In the genomic region with DNA sequence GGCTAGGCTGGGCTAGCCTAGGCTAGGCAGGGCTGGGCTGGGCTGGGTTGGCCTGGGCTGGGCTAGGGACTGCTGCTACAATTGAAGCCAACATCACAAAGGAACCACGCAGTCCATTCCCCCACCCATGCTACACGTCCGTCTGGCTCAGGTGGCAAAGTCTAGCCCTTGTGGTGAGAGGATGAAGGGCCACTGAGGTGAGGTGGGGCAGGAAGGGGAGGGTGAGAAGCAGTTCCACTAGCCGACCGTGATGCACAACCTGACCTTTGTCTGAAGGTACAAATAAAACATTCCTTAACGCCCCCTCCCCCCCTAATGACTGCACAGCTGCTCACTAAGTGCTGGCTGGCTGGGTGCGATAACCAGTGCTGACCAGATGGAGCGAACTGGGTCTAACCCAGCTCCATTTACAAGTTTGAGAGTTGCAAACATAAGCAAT, we compare ENCODE assay signal across 15 mouse cellular contexts. TPM values are rescaled to one million over a fixed set of nuclear protein-coding genes. Genes with fewer than 3 reads are reported as not detected.
A peak's percentile ranks its signal among the peaks of the same experiment; 100 is the strongest.
DNase-seq lines count a peak whose midpoint lies in the region; ATAC-seq and TF ChIP-seq lines count a peak whose summit lies in the region.
"Had no signal": no experiment of that assay in that cellular context is flagged by ENCODE, and none has a peak within 500 bp of the region (broad histone marks: within the 10 kb centered on the region; RNA-seq: fewer than 3 reads in every experiment).

No protein-coding gene starts in this region.

- peak; percentile 12 for DNase-seq in layer of hippocampus, postnatal 14 days (ENCODE audit: low spot score in 2 of 2)
- no peak for DNase-seq in layer of hippocampus, adult 2 months (ENCODE audit: low spot score in 2 of 2)
- peak; percentile 65 for DNase-seq in WW6 (ENCODE audit: low read depth, low spot score)
- peak; percentile 55 for DNase-seq in forelimb bud, embryonic 11.5 days (ENCODE audit: low read depth, low spot score)
- DNase-seq in limb, embryonic 10.5 days (ENCODE audit: low spot score) = peak; percentile 40
- DNase-seq in frontal cortex, postnatal 25 days (ENCODE audit: low spot score in 2 of 2) = no peak
- no peak for DNase-seq in frontal cortex, postnatal 36 days (ENCODE audit: low spot score in 2 of 2)
- DNase-seq: gastrocnemius, postnatal 36 days; thymus, postnatal 4 days had no signal

- no peaks in the 10 kb centered on the region for H3K9me3 ChIP-seq in limb, embryonic 10.5 days (replicated peaks)

- H3K27ac ChIP-seq in layer of hippocampus, adult 2 months = no peak overlapping the region
- H3K27ac ChIP-seq in limb, embryonic 10.5 days = peak overlapping the region; percentile 74

- WGBS in limb, embryonic 10.5 days = 57% methylated on average over 8 of the region's 8 CpGs

- no peaks in the 10 kb centered on the region for H3K27me3 ChIP-seq in limb, embryonic 10.5 days (ENCODE audit: low read depth, poor library complexity, severe bottlenecking)
- H3K27me3 ChIP-seq: CH12.LX had no signal

- TF ChIP-seq CTCF in layer of hippocampus, adult 2 months (conservative IDR thresholded peaks at IDR 0.05) = no peak

- H3K4me3 ChIP-seq in layer of hippocampus, adult 2 months = no peak overlapping the region
- no peak overlapping the region for H3K4me3 ChIP-seq in limb, embryonic 10.5 days

- H3K4me1 ChIP-seq in limb, embryonic 10.5 days = peaks cover 20% of the 10 kb centered on the region

- no peaks in the 10 kb centered on the region for H3K36me3 ChIP-seq in limb, embryonic 10.5 days

- no peak for ATAC-seq in megakaryocyte progenitor cell, adult 5-6 weeks (replicated peaks; ENCODE audit: poor library complexity)
- ATAC-seq: activated CD4-positive, CD25-positive, alpha-beta regulatory T cell, adult 4 months had no signal

RNA-seq across cellular contexts. Expression of gene I0C0044D17Rik, which starts 22.1 kb away (rescaled TPM):
- total RNA-seq in layer of hippocampus, postnatal 14 days (2021) = not detected
- not detected for total RNA-seq in layer of hippocampus, adult 2 months (2021)
- not detected in 2 replicates for polyA plus RNA-seq in limb, embryonic 10.5 days (2016; fragmentation: Nextera tagmentation; extraction: Ambion mirVana)
- total RNA-seq in megakaryocyte progenitor cell, adult 5-6 weeks (2015) = not detected in 2 replicates
- not detected in 2 replicates for total RNA-seq in megakaryocyte progenitor cell, adult 5-6 weeks (2017)
- total RNA-seq: CH12.LX; gastrocnemius, postnatal 36 days; liver, adult 2 months; megakaryocyte-erythroid progenitor cell, adult 5-6 weeks had no signal
- polyA plus RNA-seq: activated CD4-positive, CD25-positive, alpha-beta regulatory T cell, adult 4 months; heart, postnatal 0 days; liver, adult 2 months had no signal

RNA-seq across cellular contexts. Expression of gene Kank4, which starts 28.4 kb away (rescaled TPM):
- 1 to 10 TPM; 2.7 to 2.9 TPM for total RNA-seq in layer of hippocampus, postnatal 14 days (2021)
- 1 to 10 TPM; 2.5 to 3.0 TPM for total RNA-seq in layer of hippocampus, adult 2 months (2021)
- 1.7 and 2.5 TPM in 2 replicates for polyA plus RNA-seq in limb, embryonic 10.5 days (2016; fragmentation: Nextera tagmentation; extraction: Ambion mirVana)
- total RNA-seq in megakaryocyte progenitor cell, adult 5-6 weeks (2015) = not detected in 2 replicates
- total RNA-seq in megakaryocyte progenitor cell, adult 5-6 weeks (2017) = 0.12 TPM in 1 of 2 replicates, not detected in the other
- total RNA-seq: CH12.LX; liver, adult 2 months; megakaryocyte-erythroid progenitor cell, adult 5-6 weeks had no signal
- polyA plus RNA-seq: activated CD4-positive, CD25-positive, alpha-beta regulatory T cell, adult 4 months had no signal

Comparison
In these comparisons a context has a peak if more than half of its experiments do, and no peak if none do; other contexts are left out.
1. DNase-seq: peak in layer of hippocampus, postnatal 14 days (2 of 2), WW6 (single experiment), forelimb bud, embryonic 11.5 days (single experiment) and limb, embryonic 10.5 days (single experiment); none in layer of hippocampus, adult 2 months (0 of 2), frontal cortex, postnatal 25 days (0 of 2) and frontal cortex, postnatal 36 days (0 of 2).